Mouse (Mus musculus) liver, embryonic 12.5 days (tissue): ENCODE measurements around the gene Inpp5a. TPM values are rescaled to one million over a fixed set of nuclear protein-coding genes. Genes with fewer than 3 reads are reported as not detected.

Experiments
- ATAC-seq: fragments of 200-750 bp; cut with Nextera tagmentation; 2 replicates; pipeline ENCODE4 v1.8.0; 2017; ENCODE audit warnings: moderate number of reproducible peaks, mild to moderate bottlenecking, moderate library complexity
- H3K27ac ChIP-seq: fragments of 300-500 bp; sonication (generic); 2 replicates; pipeline ENCODE4 v1.5.1; 2016; ENCODE audit warnings: mild to moderate bottlenecking
- H3K27me3 ChIP-seq: fragments of 300-500 bp; sonication (generic); replicated peaks from 2 replicates; pipeline ENCODE4 v1.6.1; 2016; ENCODE audit warnings: mild to moderate bottlenecking, moderate library complexity
- H3K36me3 ChIP-seq: fragments of 300-500 bp; sonication (generic); 2 replicates; pipeline ENCODE4 v1.6.1; 2016; ENCODE audit warnings: mild to moderate bottlenecking, moderate library complexity
- H3K4me1 ChIP-seq: fragments of 300-500 bp; sonication (generic); 2 replicates; pipeline ENCODE4 v1.6.1; 2016
- H3K4me2 ChIP-seq: fragments of 300-500 bp; sonication (generic); 2 replicates; pipeline ENCODE4 v1.6.1; 2016; ENCODE audit warnings: mild to moderate bottlenecking, moderate library complexity
- H3K4me3 ChIP-seq: fragments of 300-500 bp; sonication (generic); 2 replicates; pipeline ENCODE4 v1.5.1; 2016; ENCODE audit warnings: mild to moderate bottlenecking, moderate library complexity
- H3K9ac ChIP-seq: fragments of 300-500 bp; sonication (generic); 2 replicates; pipeline ENCODE4 v1.6.1; 2016; ENCODE audit warnings: mild to moderate bottlenecking, moderate library complexity
- H3K9me3 ChIP-seq: fragments of 300-500 bp; sonication (generic); replicated peaks from 2 replicates; pipeline ENCODE4 v1.6.1; 2016; ENCODE audit warnings: mild to moderate bottlenecking, moderate library complexity
- WGBS: fragments of 180-500 bp; shearing (Covaris S2); methylation state at CpG from one replicate; pipeline ENCODE4 v1.1.7; 2016; ENCODE audit not compliant: insufficient replicate concordance; 5-methylcytosine and 5-hydroxymethylcytosine counted together
- polyA plus RNA-seq: library from polyadenylated mRNA; unstranded; fragments of >200 nt; fragmentation: Nextera tagmentation; extraction: Ambion mirVana; gene quantifications from 2 replicates; pipeline ENCODE4 v1.2.1, GENCODE M21; 2016

The Inpp5a gene
- polyA plus RNA-seq, 1 experiment from 2014 or later, result 10.1 TPM

GRCm38 (mm10) chr7:139498038-139498625 is 109.2 kb downstream of the Inpp5a start:
- no peak overlapping the region for H3K4me3 ChIP-seq
- no peaks in the 10 kb centered on the region for H3K4me1 ChIP-seq
- H3K9me3 ChIP-seq, result no peaks in the 10 kb centered on the region
- no peak overlapping the region for H3K9ac ChIP-seq
- no peaks in the 10 kb centered on the region for H3K36me3 ChIP-seq
- H3K4me2 ChIP-seq, result no peak overlapping the region
- ATAC-seq, result no peak
- H3K27ac ChIP-seq, result no peak overlapping the region
- 74% methylated on average over 19 of the region's 19 CpGs for WGBS
- no peaks in the 10 kb centered on the region for H3K27me3 ChIP-seq

- 75% methylated on average over 7 of the region's 7 CpGs for WGBS
- H3K9ac ChIP-seq, result no peak overlapping the region
- no peaks in the 10 kb centered on the region for H3K36me3 ChIP-seq
- no peak overlapping the region for H3K4me3 ChIP-seq
- no peaks in the 10 kb centered on the region for H3K9me3 ChIP-seq
- no peak overlapping the region for H3K4me2 ChIP-seq
- no peak overlapping the region for H3K27ac ChIP-seq
- no peak for ATAC-seq
- no peaks in the 10 kb centered on the region for H3K27me3 ChIP-seq
- H3K4me1 ChIP-seq, result no peaks in the 10 kb centered on the region
These were observed 115.2 kb downstream of the Inpp5a start for GRCm38 (mm10) chr7:139504064-139504463.

- no peak for ATAC-seq
- no peaks in the 10 kb centered on the region for H3K36me3 ChIP-seq
- no peaks in the 10 kb centered on the region for H3K4me1 ChIP-seq
These were observed 117.9 kb downstream of the Inpp5a start for GRCm38 (mm10) chr7:139506677-139507412.

GRCm38 (mm10) chr7:139508938-139509337 is 120.0 kb downstream of the Inpp5a start:
- H3K27me3 ChIP-seq, result no peaks in the 10 kb centered on the region
- no peaks in the 10 kb centered on the region for H3K4me1 ChIP-seq
- H3K9ac ChIP-seq, result no peak overlapping the region
- WGBS, result 73% methylated on average over 4 of the region's 4 CpGs
- H3K27ac ChIP-seq, result no peak overlapping the region
- no peak overlapping the region for H3K4me2 ChIP-seq
- H3K4me3 ChIP-seq, result no peak overlapping the region
- ATAC-seq, result no peak
- no peaks in the 10 kb centered on the region for H3K9me3 ChIP-seq
- no peaks in the 10 kb centered on the region for H3K36me3 ChIP-seq

More at GRCm38 (mm10) chr7:139506677-139507412, 117.9 kb downstream of the Inpp5a start:
- no peak overlapping the region for H3K4me3 ChIP-seq
- no peak overlapping the region for H3K27ac ChIP-seq
- no peak overlapping the region for H3K9ac ChIP-seq
- no peaks in the 10 kb centered on the region for H3K9me3 ChIP-seq
- H3K4me2 ChIP-seq, result no peak overlapping the region
- 60% methylated on average over 9 of the region's 9 CpGs for WGBS
- H3K27me3 ChIP-seq, result no peaks in the 10 kb centered on the region

- Histone ChIP-seq H3K9me3 (no peaks in the 10 kb centered on the region), H3K4me1 (no peaks in the 10 kb centered on the region), H3K36me3 (no peaks in the 10 kb centered on the region), H3K27me3 (no peaks in the 10 kb centered on the region), H3K27ac (no peak overlapping the region), H3K4me3 (no peak overlapping the region), H3K4me2 (no peak overlapping the region), H3K9ac (no peak overlapping the region)
- 70% methylated on average over 13 of the region's 13 CpGs for WGBS
- no peak for ATAC-seq
These were observed 127.2 kb downstream of the Inpp5a start for GRCm38 (mm10) chr7:139515959-139516660.

GRCm38 (mm10) chr7:139516661-139517016 is 127.7 kb downstream of the Inpp5a start:
- Histone ChIP-seq H3K36me3 (no peaks in the 10 kb centered on the region), H3K9me3 (no peaks in the 10 kb centered on the region), H3K4me2 (no peak overlapping the region), H3K4me1 (no peaks in the 10 kb centered on the region), H3K9ac (no peak overlapping the region), H3K27me3 (no peaks in the 10 kb centered on the region), H3K27ac (no peak overlapping the region), H3K4me3 (no peak overlapping the region)
- WGBS, result 73% methylated on average over 5 of the region's 5 CpGs
- no peak for ATAC-seq

- Histone ChIP-seq H3K9ac (no peak overlapping the region), H3K9me3 (no peaks in the 10 kb centered on the region), H3K36me3 (no peaks in the 10 kb centered on the region), H3K4me3 (no peak overlapping the region), H3K27me3 (no peaks in the 10 kb centered on the region), H3K4me1 (no peaks in the 10 kb centered on the region), H3K4me2 (no peak overlapping the region), H3K27ac (no peak overlapping the region)
- no peak for ATAC-seq
- WGBS, result 58% methylated on average over 3 of the region's 3 CpGs
These were observed 129.4 kb downstream of the Inpp5a start for GRCm38 (mm10) chr7:139518352-139518751.

- ATAC-seq, result no peak
- Histone ChIP-seq H3K4me2 (no peak overlapping the region), H3K36me3 (0 out of 2 replicates have a peak, but pooled peaks cover 4% of the 10 kb centered on the region), H3K4me1 (no peaks in the 10 kb centered on the region), H3K27ac (no peak overlapping the region), H3K9ac (no peak overlapping the region), H3K4me3 (no peak overlapping the region), H3K27me3 (no peaks in the 10 kb centered on the region), H3K9me3 (no peaks in the 10 kb centered on the region)
- 59% methylated on average over 15 of the region's 15 CpGs for WGBS
These were observed 139.6 kb downstream of the Inpp5a start for GRCm38 (mm10) chr7:139528309-139529076.

GRCm38 (mm10) chr7:139529208-139529607 is 140.3 kb downstream of the Inpp5a start:
- no peak overlapping the region for H3K27ac ChIP-seq
- no peaks in the 10 kb centered on the region for H3K27me3 ChIP-seq
- H3K9ac ChIP-seq, result no peak overlapping the region
- no peaks in the 10 kb centered on the region for H3K9me3 ChIP-seq
- H3K4me2 ChIP-seq, result no peak overlapping the region
- 0 out of 2 replicates have a peak, but pooled peaks cover 4% of the 10 kb centered on the region for H3K36me3 ChIP-seq
- ATAC-seq, result no peak
- H3K4me3 ChIP-seq, result no peak overlapping the region
- H3K4me1 ChIP-seq, result no peaks in the 10 kb centered on the region

GRCm38 (mm10) chr7:139530591-139531427 is 141.9 kb downstream of the Inpp5a start:
- Histone ChIP-seq H3K9me3 (no peaks in the 10 kb centered on the region), H3K27ac (no peak overlapping the region), H3K4me3 (no peak overlapping the region), H3K4me1 (no peaks in the 10 kb centered on the region), H3K9ac (no peak overlapping the region), H3K27me3 (no peaks in the 10 kb centered on the region), H3K4me2 (no peak overlapping the region), H3K36me3 (0 out of 2 replicates have a peak, but pooled peaks cover under 1% of the 10 kb centered on the region)
- 75% methylated on average over 16 of the region's 16 CpGs for WGBS
- ATAC-seq, result no peak

GRCm38 (mm10) chr7:139531428-139531801 is 142.5 kb downstream of the Inpp5a start:
- H3K27me3 ChIP-seq, result no peaks in the 10 kb centered on the region
- no peaks in the 10 kb centered on the region for H3K9me3 ChIP-seq
- 67% methylated on average over 4 of the region's 4 CpGs for WGBS
- H3K36me3 ChIP-seq, result no peaks in the 10 kb centered on the region
- H3K9ac ChIP-seq, result no peak overlapping the region
- H3K4me2 ChIP-seq, result no peak overlapping the region
- ATAC-seq, result no peak
- H3K4me1 ChIP-seq, result no peaks in the 10 kb centered on the region
- no peak overlapping the region for H3K27ac ChIP-seq
- H3K4me3 ChIP-seq, result no peak overlapping the region
